Mouse (Mus musculus): Measurements from ENCODE around the gene Gm12184. TPM values are rescaled to one million over a fixed set of nuclear protein-coding genes. Genes with fewer than 3 reads are reported as not detected.
"Not testable (repeated sequence)": the region's sequence is repeated elsewhere in the genome, so short reads cannot be mapped to it uniquely, and the experiment has no call there.

Gm12184 gene
- polyA plus RNA-seq, 1 experiment from 2014 or later = 3.4 TPM

DNA sequence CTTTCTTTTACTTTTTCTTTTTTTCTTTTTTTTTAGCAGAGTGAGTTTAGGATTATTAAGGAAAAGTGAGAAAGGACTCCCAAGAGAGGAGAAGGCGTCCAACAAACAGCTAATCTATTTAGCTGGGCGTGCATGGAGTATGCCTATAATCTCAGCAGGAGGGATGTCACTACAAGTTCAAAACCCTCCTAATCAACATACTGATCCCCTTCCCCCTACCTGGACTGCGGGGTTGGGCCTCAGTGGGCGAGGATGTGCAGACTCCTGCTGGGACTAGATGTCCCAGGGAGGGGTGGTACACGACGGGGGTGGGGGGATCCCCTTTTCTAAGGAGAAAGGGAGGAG is 269 bp upstream of the Gm12184 start:
- CTCF ChIA-PET = no interaction called here
- ATAC-seq (peak; percentile 42), DNase-seq (ENCODE audit: low read depth, low spot score) (no peak)
- POLR2A ChIA-PET = no interaction called here
- H3K27me3 ChIP-seq = no peaks in the 10 kb centered on the region
- TF ChIP-seq CTCF (IDR thresholded peaks at IDR 0.05) = no peak
- in situ Hi-C loops (cut with MboI; ENCODE audit: low pct_unique_long_range_greater_than_20kb) = loop anchor here (25.0 kb wide), 1 partner anchor 1561 kb away; the partner anchor contains the start of gene Hnrnph1

DNA sequence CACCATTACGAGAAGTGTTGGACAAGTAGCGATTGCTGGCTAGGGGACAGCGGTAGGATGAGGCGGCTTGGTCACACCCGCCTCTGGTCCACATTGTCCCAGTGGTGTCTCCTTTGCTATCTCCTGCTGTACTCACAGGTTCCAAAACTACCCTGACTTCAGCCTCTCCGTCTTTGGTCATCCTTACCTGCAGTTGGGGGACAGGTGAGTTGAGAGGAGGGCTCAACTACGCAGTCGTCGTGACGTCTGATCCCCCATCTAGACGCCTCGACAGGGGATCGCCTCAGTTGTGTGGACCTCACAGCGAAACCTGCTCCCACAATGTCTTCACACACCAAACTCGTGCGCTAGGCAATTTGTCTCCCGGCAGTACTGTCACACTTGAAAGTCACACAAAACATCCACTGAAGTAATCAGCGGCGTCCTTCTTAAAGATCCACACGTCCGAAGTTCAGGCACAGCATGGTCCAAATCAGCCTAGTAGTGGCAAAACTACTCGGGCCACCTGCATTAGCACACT is 2.1 kb downstream of the Gm12184 start:
- POLR2A ChIA-PET = interaction anchor here (0.9 kb wide), 1 partner anchor 22 kb away, joined by 3 read pairs; no protein-coding TSS in a partner anchor
- no peak for TF ChIP-seq CTCF (IDR thresholded peaks at IDR 0.05)
- ATAC-seq (no peak), DNase-seq (ENCODE audit: low read depth, low spot score) (no peak)
- in situ Hi-C loops (cut with MboI; ENCODE audit: low pct_unique_long_range_greater_than_20kb) = loop anchor here (25.0 kb wide), 1 partner anchor 863 kb away; no protein-coding TSS in a partner anchor
- CTCF ChIA-PET = no interaction called here
- H3K27me3 ChIP-seq = no peaks in the 10 kb centered on the region

DNA sequence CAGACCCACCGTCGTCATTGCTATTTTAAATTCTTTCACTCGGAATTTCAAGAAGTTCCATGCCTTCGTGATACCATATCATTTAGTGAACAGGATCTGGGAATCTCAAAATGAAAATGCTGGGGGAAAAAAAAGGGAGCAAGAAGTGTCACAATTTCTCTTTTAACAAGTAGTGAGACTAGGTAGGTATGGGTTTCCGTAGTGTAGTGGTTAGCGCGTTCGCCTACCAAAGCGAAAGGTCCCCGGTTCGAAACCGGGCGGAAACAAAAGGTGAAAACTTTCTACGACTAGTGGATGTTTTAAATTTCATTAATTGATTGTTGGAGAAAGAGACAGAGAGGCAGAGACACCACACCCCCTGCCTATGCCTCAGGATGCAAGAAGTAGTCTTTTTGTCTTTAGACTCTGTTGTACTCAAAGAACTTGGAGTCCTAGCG is 2.9 kb downstream of the Gm12184 start:
- TF ChIP-seq CTCF (IDR thresholded peaks at IDR 0.05) = no peak
- ATAC-seq = no peak
- in situ Hi-C loops (cut with MboI; ENCODE audit: low pct_unique_long_range_greater_than_20kb) = loop anchor here (25.0 kb wide), 1 partner anchor 864 kb away; no protein-coding TSS in a partner anchor
- ChIA-PET POLR2A (no interaction called here), CTCF (no interaction called here)
- no peaks in the 10 kb centered on the region for H3K27me3 ChIP-seq
- no peak for DNase-seq (ENCODE audit: low read depth, low spot score)

DNA sequence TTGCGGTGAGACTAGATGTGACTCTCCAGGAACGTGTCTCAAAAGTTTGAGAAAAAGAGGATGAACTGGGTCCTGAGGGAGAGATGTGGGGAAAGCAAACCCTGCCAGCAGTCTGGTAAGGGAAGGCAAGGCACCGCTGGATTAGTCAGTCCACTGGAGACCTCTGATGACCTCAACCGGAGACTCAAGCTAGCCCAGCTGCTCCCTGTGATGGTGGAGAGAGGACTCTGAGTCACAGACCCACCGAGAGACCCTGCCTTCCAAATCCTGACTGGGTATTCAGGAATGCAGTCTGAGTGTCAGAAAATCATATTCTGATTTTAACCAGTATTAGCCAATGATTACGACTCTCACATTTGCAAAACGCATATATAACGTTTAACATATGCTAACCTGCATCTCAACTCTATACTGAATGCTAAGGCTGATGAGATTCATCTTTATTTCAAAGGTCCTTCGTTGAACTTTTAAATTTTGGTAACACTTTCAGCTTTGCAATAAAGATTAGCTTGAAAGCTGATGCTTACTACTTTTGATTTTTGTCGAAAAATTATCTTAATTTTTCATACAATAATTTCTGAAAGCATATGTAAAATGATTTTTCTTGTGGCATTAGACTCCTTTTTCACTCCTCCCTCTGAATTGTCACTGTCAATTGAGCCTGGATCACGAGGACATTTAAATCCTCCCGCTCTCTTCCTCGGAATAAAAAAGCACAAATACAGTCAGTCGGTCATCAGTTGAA is 3.5 kb downstream of the Gm12184 start:
- CTCF ChIA-PET = interaction anchor here (0.7 to 1.2 kb wide), 3 partner anchors 22 to 40 kb away, joined by 3 read pairs; no protein-coding TSS in a partner anchor
- DNase-seq (ENCODE audit: low read depth, low spot score) (no peak), ATAC-seq (no peak)
- in situ Hi-C loops (cut with MboI; ENCODE audit: low pct_unique_long_range_greater_than_20kb) = loop anchor here (25.0 kb wide), 1 partner anchor 864 kb away; no protein-coding TSS in a partner anchor
- no peaks in the 10 kb centered on the region for H3K27me3 ChIP-seq
- POLR2A ChIA-PET = no interaction called here
- no peak for TF ChIP-seq CTCF (IDR thresholded peaks at IDR 0.05)

DNA sequence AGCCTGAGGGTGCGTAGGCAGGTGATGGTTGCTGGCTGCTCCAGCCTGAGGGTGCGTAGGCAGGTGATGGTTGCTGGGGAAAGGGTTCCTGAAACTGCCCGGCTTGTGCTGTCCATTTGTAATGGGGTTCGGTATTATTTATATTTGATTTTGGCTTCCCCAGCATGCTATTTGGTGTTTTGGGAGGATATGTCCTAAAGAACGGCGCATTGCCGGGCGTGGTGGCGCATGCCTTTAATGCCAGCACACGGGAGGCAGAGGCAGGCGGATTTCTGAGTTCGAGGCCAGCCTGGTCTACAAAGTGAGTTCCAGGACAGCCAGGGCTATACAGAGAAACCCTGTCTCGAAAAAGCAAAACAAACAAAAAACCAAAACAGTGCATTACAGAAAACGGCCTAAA is 5.2 kb downstream of the Gm12184 start:
- CTCF ChIA-PET = interaction anchor here (1.0 kb wide), 1 partner anchor 10 kb away, joined by 4 read pairs; no protein-coding TSS in a partner anchor

DNA sequence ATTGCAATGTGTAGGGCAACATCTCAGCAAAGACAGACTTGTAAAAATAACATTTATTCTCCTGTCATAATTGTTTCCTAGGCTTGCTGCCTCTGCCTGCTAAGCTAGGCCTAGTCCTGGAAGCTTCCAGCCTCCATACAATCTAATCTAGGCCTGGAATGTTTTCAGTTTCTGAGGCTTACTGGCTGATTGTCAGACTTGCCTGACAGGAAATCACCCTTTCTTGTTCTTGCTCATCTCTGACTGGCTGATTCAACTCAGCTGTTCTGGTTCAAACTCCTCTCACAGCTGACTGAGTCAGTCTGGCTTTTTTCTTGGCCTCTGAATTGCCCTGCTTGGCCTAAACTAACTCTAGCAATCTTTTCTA is 6.2 kb downstream of the Gm12184 start:
- no peaks in the 10 kb centered on the region for H3K27me3 ChIP-seq
- in situ Hi-C loops (cut with MboI; ENCODE audit: low pct_unique_long_range_greater_than_20kb) = loop anchor here (25.0 kb wide), 1 partner anchor 867 kb away; no protein-coding TSS in a partner anchor
- CTCF ChIA-PET = interaction anchor here (1.0 to 2.2 kb wide), 2 partner anchors 11 kb away, joined by 4 to 8 read pairs; no protein-coding TSS in a partner anchor
- TF ChIP-seq CTCF (IDR thresholded peaks at IDR 0.05) = no peak
- DNase-seq (ENCODE audit: low read depth, low spot score) (no peak), ATAC-seq (no peak)
- POLR2A ChIA-PET = no interaction called here

More for the DNA sequence above, 5.2 kb downstream of the Gm12184 start:
- in situ Hi-C loops (cut with MboI; ENCODE audit: low pct_unique_long_range_greater_than_20kb) = loop anchor here (25.0 kb wide), 1 partner anchor 866 kb away; no protein-coding TSS in a partner anchor
- POLR2A ChIA-PET; ATAC-seq; H3K27me3 ChIP-seq; DNase-seq (ENCODE audit: low read depth, low spot score): not testable (repeated sequence)

DNA sequence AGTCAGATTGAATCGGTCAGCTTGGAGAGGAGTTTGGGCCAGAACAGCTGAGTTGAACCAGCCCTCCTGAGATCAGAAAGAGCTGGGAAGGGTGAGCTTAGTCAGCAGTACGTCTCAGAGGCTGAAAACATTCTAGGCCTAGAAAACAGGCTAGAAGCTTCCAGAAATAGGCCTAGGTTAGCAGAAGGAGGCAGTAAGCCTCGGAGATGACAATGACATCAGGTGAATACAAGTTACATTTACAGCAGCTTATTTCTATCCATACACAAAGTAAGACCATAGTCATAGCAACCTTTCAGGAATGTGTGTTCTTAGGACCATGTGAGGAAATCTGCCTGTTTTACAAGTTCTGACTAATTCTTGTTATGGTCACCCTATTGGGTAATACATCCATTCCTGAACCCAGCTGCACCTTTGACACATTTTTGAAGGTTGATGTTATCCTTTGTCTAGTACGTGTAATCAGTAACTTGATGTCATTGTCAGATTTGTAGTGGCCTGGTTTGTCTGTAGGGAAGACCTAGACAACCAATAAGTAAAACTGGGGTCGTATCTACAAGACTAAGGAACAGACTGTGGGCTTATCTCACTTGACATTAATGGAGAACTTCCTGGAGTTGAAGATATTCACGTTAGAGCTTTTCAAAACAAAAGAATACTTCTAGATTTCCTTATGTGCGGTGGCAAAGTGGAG is 6.7 kb downstream of the Gm12184 start:
- H3K27me3 ChIP-seq = no peaks in the 10 kb centered on the region
- TF ChIP-seq CTCF (IDR thresholded peaks at IDR 0.05) = no peak
- in situ Hi-C loops (cut with MboI; ENCODE audit: low pct_unique_long_range_greater_than_20kb) = loop anchor here (25.0 kb wide), 1 partner anchor 868 kb away; no protein-coding TSS in a partner anchor
- POLR2A ChIA-PET = no interaction called here
- DNase-seq (ENCODE audit: low read depth, low spot score) = no peak
- CTCF ChIA-PET = interaction anchor here (1.0 to 2.2 kb wide), 2 partner anchors 11 to 12 kb away, joined by 4 to 8 read pairs; no protein-coding TSS in a partner anchor
- ATAC-seq = no peak

DNA sequence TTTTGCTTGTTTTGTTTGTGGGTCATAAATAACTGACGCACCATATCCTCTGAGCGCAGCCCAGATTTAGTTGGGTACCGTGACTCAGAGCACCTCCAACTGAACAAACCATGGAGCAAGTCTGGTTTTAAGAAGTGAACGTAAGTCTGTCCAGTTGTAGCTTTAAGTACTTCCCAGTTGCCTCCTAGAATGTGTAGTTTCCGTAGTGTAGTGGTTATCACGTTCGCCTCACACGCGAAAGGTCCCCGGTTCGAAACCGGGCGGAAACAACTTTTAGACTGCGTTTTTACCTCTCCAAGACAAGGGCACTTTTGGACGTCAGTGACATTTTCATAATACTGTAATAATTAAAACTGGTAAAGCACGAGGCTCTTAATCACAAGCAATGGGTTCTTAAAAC is 8.1 kb downstream of the Gm12184 start:
- ChIA-PET POLR2A (interaction anchor here (0.7 kb wide), 1 partner anchor 19 kb away, joined by 3 read pairs; no protein-coding TSS in a partner anchor), CTCF (interaction anchor here (1.2 to 1.5 kb wide), 3 partner anchors 19 to 40 kb away, joined by 3 to 5 read pairs (median 3); no protein-coding TSS in a partner anchor)
- in situ Hi-C loops (cut with MboI; ENCODE audit: low pct_unique_long_range_greater_than_20kb) = loop anchor here (25.0 kb wide), 1 partner anchor 869 kb away; no protein-coding TSS in a partner anchor
- ATAC-seq = peak; percentile 15
- peak; percentile 81 for DNase-seq (ENCODE audit: low read depth, low spot score)
- no peak for TF ChIP-seq CTCF (IDR thresholded peaks at IDR 0.05)
- H3K27me3 ChIP-seq = no peaks in the 10 kb centered on the region

DNA sequence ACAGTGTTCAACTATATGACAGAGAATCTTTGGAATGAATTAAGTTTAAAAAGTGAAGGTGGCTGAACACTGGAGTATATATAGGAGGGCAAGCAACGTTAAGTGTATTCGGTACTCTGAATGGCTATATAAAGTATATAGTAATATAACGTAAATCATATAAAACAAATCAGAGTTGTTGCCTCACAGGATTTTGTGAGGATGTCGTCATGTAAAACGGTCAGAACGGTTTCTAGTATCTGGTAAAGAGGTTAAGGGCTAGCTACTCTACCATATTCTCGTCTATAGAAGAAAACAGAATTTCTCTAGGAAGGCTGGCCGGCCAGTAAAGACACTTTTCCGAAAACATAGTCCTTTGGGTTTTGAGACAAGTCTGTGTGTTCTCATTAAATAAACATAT is 8.7 kb downstream of the Gm12184 start:
- POLR2A ChIA-PET = interaction anchor here (0.7 to 2.3 kb wide), 2 partner anchors 10 to 20 kb away, joined by 3 to 14 read pairs; no protein-coding TSS in a partner anchor
- DNase-seq (ENCODE audit: low read depth, low spot score) = no peak
- no peak for TF ChIP-seq CTCF (IDR thresholded peaks at IDR 0.05)

More for the DNA sequence above, 8.7 kb downstream of the Gm12184 start:
- in situ Hi-C loops (cut with MboI; ENCODE audit: low pct_unique_long_range_greater_than_20kb) = loop anchor here (25.0 kb wide), 1 partner anchor 870 kb away; no protein-coding TSS in a partner anchor
- CTCF ChIA-PET = interaction anchor here (1.2 to 1.5 kb wide), 3 partner anchors 19 to 41 kb away, joined by 3 to 5 read pairs (median 3); no protein-coding TSS in a partner anchor
- ATAC-seq = no peak
- H3K27me3 ChIP-seq = no peaks in the 10 kb centered on the region
